Mouse (Mus musculus): ENCODE measurements around the gene Grb14.

Grb14 gene

GRCm38 (mm10) chr2:65024887-65025286, at the start of gene Grb14:
Grb14 (minus strand) TSS chr2:65024987.
- DNase-seq (ENCODE audit: low spot score): no peak

GRCm38 (mm10) chr2:65072205-65072604, 47.4 kb upstream of the Grb14 start:
- no peak for DNase-seq (ENCODE audit: low spot score)

DNA sequence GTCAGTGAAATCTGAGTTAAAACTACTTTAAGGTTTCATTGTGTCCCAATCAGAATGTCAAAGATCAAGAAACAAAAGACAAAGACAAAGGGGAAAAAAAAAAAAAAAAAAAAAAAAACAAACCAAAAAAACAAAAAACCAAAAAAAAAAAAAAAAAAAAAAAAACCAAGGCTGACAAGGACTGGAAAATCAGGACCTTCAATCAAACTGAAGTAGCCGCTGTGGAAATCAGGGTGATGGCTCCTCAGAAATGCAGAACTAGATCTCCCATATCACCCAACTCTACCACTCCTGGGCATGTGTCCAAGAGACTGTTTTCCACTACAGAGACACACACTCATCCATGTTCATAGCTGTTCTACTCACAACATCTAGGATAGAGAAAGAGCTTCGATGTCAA, 29.0 kb upstream of the Grb14 start:
- DNase-seq (ENCODE audit: low spot score): peak; percentile 20

DNA sequence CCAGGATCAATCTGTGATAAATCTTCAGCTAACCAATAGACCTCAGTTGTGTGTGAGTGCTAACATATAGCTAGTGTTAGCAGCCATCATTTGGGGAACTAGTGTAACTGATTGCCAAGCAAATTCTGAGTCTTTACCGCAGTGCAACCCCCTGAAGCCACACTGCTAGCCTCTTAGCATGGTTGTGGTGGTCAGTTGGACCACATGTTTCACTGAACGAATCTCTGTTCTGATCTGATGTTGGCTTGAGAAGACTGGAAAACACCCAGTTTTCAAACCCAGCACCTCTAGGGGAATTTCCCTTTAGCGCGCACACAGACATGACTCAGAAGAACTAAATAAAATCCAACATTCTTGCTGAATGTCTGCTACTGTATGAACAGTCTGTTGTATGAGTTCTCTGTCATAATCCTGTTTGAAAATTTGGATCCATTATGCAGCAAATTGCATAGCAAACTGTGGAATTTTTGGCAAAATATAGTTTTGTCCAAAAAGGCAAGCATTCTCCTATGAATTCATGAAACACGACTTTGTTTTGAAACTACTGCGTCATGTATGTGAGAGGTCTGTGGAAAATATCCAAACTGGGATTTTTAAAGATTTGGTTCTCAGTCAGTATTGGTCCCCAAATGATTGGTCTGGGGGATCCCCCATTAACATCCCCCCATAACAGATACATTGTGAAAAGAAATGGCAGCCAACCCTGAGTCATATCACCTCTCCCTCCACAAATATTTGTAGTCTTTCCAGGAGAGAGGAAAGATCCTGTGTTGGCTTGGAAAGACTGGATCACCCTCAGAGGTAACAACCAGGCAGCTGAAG, 27.6 kb upstream of the Grb14 start:
- DNase-seq (ENCODE audit: low spot score): no peak

GRCm38 (mm10) chr2:65050776-65051175, 26.0 kb upstream of the Grb14 start:
- DNase-seq (ENCODE audit: low spot score): no peak

- no peak for DNase-seq (ENCODE audit: low spot score)
Measured at GRCm38 (mm10) chr2:65048234-65049017, 23.6 kb upstream of the Grb14 start.

DNA sequence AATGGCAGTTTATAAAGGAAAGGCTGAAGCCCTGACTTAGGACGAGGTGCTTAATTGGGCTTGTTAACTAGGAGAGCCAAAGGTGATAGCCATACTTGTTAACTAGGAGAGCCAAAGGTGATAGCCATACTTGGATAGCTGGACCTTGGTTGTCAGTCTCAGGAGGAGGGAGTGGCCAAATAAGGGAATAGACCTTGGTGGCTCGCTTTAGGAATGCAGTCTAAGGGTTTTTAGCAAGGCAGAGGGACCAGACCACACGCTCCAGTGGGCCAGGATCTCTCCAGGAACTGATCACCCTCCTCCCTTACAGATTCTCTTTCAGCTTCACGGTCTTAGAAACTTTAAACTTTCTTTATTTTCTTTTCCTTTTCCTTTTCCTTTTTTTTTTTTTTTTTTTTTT, 13.4 kb upstream of the Grb14 start:
- DNase-seq (ENCODE audit: low spot score): no peak

DNA sequence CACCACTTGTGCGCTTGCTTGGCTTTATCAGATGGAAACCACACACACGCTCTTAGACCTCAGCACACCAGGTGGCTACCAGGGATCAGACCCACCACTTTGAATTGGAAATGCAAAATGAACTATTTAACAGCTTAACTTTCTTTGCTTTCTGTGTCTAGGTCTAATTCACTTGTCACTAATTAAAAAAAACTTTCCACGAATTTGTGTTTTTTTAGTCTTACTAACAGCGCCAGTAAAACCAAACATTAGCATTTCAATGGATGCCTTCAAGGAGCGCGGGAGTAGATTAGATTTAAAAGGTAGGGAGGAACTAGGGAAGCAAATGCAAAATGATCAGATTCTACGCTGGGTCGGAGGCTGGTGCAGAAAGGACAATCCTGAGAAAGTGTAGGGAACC, 12.8 kb upstream of the Grb14 start:
- no peak for DNase-seq (ENCODE audit: low spot score)

DNA sequence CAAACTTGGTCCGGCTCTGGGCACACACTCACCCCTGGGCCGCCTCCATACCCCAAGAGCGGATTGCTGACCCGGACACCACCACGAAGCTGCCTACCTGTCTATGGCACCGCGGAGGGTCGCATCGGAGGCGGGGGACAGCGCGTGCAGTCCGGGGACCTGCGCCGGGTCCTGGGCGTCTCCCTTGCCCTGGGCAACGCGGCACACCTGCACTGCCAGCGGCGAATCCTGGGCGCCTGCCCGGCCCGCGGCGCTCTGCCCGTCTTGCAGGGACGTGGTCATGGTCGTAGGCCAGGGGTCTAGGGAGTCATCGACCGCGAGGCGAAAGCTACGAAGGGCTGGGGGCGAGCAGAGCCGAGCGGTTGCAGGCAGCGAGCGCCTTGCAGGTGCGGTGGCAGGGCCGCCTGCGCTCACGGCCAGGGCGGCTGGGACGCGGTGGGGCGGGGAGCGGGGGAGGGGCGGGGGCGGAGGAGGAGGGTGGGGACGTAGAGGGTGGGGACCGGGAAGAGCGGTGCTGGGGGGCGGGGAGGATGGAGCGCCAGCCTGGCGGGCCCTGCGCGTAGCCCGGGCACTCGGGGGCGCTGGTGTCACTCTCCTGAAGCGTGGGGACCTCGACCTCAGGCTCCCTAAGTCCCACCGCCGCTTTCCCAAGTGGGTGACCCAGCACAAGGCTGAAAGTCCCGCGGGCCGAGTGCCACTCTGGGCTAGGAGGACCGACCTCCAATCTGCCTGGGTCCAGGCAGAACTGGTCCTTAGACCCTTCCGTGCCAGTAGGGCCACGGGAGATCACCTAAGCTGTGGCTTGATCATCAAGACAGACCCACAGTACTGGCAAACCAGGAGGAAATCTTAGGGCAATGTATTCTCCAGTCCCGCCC, 2.2 kb downstream of the Grb14 start:
- DNase-seq (ENCODE audit: low spot score): peak; percentile 22

GRCm38 (mm10) chr2:65021691-65022362, 3.0 kb downstream of the Grb14 start:
- DNase-seq (ENCODE audit: low spot score): no peak

DNA sequence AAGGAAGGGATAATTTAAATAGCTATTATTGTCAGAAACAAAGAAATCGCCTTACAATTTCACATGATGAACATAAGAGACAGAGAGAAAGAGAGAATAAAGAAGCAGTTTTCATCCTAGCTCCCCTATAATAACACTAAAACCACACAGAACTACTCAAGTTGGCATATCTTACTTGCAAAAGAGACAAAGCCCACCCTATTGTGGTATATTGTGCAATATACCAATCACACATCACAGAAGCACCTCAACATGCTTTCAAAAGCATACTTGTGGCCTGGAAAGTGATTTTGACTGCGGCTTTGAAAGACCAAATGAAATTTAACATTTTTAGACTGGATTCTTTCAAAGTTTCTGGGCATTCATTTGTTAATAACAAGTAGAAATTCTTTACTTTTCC, 7.4 kb downstream of the Grb14 start:
- DNase-seq (ENCODE audit: low spot score): no peak

DNA sequence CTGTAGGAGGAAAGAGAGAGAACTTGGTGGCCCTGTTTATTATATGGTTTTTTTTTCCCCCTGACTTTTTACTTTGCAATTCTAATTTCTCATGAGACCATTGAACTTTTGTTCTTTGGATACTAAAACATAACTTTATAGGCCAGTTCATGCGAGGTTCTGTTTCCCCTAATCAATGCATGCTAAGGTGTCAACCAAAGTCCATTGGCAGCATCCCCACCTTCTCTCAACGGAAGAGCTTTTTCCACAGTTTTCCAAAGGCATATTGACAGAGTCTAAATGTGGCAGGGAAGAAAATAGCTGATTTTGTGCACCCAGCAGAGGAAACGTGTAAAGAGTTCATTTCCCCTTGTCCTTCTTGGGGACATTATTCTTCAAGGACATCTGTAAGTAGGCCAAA, 10.2 kb downstream of the Grb14 start:
- DNase-seq (ENCODE audit: low spot score): no peak

GRCm38 (mm10) chr2:65010105-65010504, 14.7 kb downstream of the Grb14 start:
- DNase-seq (ENCODE audit: low spot score): no peak

DNA sequence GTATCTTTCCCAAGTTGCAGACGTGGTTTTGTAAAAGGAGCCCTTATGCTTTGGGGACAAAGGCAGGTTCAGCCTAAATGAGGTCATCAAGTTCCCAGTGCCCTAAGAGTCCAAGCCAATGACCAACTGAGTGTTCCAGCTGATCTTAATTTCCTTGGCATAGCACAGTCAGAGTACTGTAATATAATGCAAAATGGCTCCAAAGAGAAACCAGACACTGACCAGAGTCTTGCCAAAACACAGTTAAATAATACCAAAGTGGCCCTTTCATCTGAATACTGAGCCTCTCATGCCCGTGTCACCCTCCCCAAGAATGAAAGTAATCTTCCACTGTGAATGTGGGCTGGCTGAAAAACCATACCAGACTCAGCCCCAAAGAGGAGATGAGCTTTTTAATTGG, 17.4 kb downstream of the Grb14 start:
- peak; percentile 30 for DNase-seq (ENCODE audit: low spot score)

DNA sequence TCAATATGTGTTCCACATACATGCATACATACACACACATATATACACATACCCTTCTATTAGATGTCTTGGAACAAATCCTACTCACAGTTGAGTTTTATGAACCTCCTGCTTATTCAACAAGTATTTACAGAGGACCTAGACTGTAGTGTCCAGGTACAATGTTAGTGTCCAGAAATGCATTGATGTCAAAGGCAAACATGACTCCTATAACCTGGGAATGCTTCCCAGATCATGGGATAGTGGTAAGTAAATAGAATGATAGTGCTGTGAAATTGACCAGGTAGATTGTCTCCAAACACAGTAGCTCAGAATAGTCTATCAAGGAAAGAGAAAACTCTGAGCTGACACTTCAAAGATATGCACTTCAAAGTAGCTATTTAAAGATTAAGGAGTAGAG, 19.7 kb downstream of the Grb14 start:
- DNase-seq (ENCODE audit: low spot score): no peak

- DNase-seq (ENCODE audit: low spot score): peak; percentile 32
Measured at GRCm38 (mm10) chr2:65003433-65003832, 21.4 kb downstream of the Grb14 start.

GRCm38 (mm10) chr2:65002631-65003030, 22.2 kb downstream of the Grb14 start:
- DNase-seq (ENCODE audit: low spot score): no peak

DNA sequence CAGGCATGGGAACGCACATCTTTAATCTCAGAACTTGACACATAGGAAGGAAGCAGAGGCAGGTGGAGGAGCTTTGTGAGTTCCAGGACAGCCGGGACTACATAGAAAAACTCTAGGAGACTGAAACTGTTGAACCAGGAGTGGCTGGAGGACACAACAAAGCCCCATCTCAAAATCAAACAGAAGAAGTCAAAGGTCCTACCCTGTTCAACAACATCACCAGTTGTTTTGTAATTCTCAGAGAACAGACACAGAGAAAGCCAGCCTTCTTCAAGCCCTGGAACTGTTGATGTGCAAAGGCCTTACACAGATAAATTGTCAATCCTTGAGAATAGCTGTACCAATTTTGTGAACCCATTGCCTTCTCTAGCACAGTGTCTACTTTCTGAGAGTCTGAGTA, 29.7 kb downstream of the Grb14 start:
- DNase-seq (ENCODE audit: low spot score): no peak

GRCm38 (mm10) chr2:64989426-64990187, 35.2 kb downstream of the Grb14 start:
- no peak for DNase-seq (ENCODE audit: low spot score)

DNA sequence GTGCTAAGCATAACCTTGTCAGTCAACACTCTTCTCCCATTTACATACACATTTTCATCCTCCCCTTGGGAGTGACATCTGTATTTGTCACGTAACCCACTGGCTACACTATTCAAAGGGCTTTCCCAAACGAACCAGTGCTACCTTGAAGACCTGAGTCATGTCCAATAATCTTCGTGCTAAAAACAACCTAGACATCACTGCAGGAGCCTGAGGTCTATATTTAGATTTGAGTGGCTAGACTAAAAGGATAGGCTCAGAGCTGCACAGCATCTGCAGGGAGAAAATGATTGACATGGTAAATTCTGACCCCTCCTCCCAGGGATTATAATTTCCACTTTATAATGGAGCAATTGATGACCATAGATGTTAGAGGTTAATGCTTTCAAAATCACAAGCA, 37.0 kb downstream of the Grb14 start:
- DNase-seq (ENCODE audit: low spot score): no peak

DNA sequence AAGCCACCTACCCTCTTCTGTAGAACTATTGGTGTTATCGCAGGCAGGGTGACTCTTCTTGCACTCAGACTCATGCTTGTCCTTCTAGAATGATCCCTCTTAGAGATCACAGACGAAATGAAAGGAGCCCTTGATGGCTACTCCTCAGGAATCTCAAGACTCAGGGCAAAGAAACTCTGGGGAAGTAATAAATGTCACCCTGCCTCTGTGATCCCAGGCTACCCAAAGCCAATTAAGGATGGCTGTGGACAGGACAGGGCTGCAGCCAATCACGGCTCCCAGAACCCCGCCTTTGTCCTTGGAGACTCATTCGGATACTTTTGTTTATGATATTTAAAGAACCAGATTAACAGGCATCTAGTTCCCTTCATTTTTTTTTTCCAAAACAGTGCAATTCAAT, 49.2 kb downstream of the Grb14 start:
- no peak for DNase-seq (ENCODE audit: low spot score)

All from adipocyte (in vitro differentiated cells).